Mouse (Mus musculus): ENCODE measurements around the gene Wasf2. TPM values are rescaled to one million over a fixed set of nuclear protein-coding genes. Genes with fewer than 3 reads are reported as not detected.

Wasf2 gene
- polyA plus RNA-seq, 1 experiment from 2014 or later, result 22.2 TPM

DNA sequence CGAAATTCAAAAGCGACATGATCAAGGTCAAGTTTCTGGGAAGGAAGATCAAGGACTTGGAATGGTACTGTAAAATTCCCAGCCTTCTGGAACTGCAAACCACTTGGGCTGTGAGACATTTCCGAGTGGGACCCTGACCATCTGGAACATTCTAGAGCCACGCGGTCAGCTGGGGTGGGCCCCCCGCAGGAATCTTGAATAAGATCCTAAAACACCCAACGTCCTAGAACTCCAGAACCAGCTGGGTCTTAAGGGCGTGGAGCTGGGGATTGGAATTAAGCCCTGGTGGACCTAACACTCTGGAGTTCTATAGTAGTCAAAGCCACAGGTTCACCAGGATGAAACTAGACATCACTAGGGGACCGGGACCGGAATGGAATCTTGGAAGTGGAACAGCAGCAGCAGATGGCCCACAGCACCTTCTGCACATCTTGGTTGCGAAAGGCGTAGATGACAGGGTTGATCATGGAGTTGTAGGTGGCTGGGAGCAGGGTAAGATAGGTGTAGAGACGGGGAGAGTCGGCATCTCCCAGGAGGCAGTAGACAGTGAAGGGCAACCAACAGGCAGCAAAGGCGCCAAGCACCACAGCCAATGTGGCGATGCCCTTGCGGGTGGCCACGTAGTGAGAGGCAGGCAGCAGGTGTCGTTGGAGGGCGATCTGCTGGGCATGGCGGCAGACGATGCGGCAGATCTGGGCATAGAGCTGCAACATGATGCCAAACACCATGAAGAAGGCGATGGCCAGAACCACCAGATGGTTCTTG lies 79.9 kb downstream of the Wasf2 start:
- 93% methylated on average over 24 of the region's 24 CpGs for WGBS
- no peak for ATAC-seq (ENCODE audit: low FRiP score)
- H3K27me3 ChIP-seq (replicated peaks), result peaks cover 24% of the 10 kb centered on the region
- no peak overlapping the region for H3K27ac ChIP-seq (replicated peaks)
- peaks cover 25% of the 10 kb centered on the region for H3K4me1 ChIP-seq
- no peak overlapping the region for H3K4me2 ChIP-seq
- no peak overlapping the region for H3K9ac ChIP-seq (replicated peaks)
- no peaks in the 10 kb centered on the region for H3K36me3 ChIP-seq
- no peaks in the 10 kb centered on the region for H3K9me3 ChIP-seq (replicated peaks)
- no peak overlapping the region for H3K4me3 ChIP-seq (replicated peaks)

- H3K27ac ChIP-seq (replicated peaks), result no peak overlapping the region
- H3K9ac ChIP-seq (replicated peaks), result no peak overlapping the region
- H3K36me3 ChIP-seq, result no peaks in the 10 kb centered on the region
- H3K4me1 ChIP-seq, result peaks cover 25% of the 10 kb centered on the region
- peaks cover 24% of the 10 kb centered on the region for H3K27me3 ChIP-seq (replicated peaks)
- no peaks in the 10 kb centered on the region for H3K9me3 ChIP-seq (replicated peaks)
- whole genome bisulfite sequencing, result 93% methylated on average over 19 of the region's 19 CpGs
- ATAC-seq (ENCODE audit: low FRiP score), result no peak
- H3K4me3 ChIP-seq (replicated peaks), result no peak overlapping the region
- no peak overlapping the region for H3K4me2 ChIP-seq
Observed at GRCm38 (mm10) chr4:133210788-133211390, 80.6 kb downstream of the Wasf2 start.

GRCm38 (mm10) chr4:133211751-133212561 lies 81.7 kb downstream of the Wasf2 start, which contains the start of the genes Cd164l2 and Gpr3:
Cd164l2 (plus strand) TSS chr4:133212131.
Gpr3 (minus strand) TSS chr4:133212536.
- Histone ChIP-seq H3K27ac (replicated peaks) (no peak within 1 kb of the TSS), H3K9me3 (replicated peaks) (no peaks in the 10 kb centered on the region), H3K4me2 (peak within 1 kb of the TSS; percentile 98), H3K4me3 (replicated peaks) (peak within 1 kb of the TSS; percentile 72), H3K27me3 (replicated peaks) (peaks cover 24% of the 10 kb centered on the region), H3K36me3 (no peaks in the 10 kb centered on the region), H3K9ac (replicated peaks) (peak within 1 kb of the TSS; percentile 67), H3K4me1 (peaks cover 25% of the 10 kb centered on the region)
- WGBS, result 2% methylated on average over 43 of the region's 52 CpGs
- ATAC-seq (ENCODE audit: low FRiP score), result peak; percentile 59

DNA sequence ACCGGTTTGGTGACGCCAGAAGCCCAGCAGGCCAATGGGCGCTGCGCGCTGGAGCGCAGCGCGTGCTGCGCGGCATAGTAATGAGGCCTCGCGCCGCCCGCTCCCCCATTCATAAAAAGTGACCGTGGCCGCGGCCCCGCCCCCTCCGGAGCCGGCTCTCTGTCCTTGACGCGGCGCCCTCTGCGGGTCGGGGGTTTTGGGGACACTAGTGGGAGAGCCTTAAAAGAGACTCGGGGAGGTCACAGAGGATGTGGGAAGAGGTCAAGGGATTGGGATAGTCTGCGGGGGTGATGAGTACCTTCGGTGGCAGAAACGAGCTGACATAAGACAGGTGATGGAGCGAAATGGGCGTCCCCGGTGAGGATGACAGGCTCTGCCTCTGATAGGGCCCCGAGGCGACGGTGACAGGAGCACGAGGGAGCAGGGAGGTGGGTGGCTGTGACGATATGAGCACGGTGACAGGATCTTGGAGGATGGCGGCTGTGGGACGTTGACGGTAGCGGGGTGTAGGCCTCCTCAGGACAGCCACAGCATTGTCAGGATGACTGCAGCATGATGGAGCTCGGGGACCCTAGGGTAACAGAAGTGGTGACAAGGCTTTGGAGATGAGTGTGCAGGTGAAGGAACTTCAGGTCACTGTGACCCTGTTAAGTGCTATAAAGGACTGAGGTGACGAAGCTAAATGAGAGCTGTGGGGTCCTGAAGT lies 82.4 kb downstream of the Wasf2 start:
- ATAC-seq (ENCODE audit: low FRiP score), result peak; percentile 86
- H3K9me3 ChIP-seq (replicated peaks), result no peaks in the 10 kb centered on the region
- H3K4me1 ChIP-seq, result peaks cover 26% of the 10 kb centered on the region
- peak overlapping the region; percentile 72 for H3K4me3 ChIP-seq (replicated peaks)
- peak overlapping the region; percentile 67 for H3K9ac ChIP-seq (replicated peaks)
- H3K4me2 ChIP-seq, result peak overlapping the region; percentile 98
- H3K36me3 ChIP-seq, result no peaks in the 10 kb centered on the region
- H3K27ac ChIP-seq (replicated peaks), result no peak overlapping the region
- H3K27me3 ChIP-seq (replicated peaks), result peaks cover 24% of the 10 kb centered on the region
- WGBS, result 2% methylated on average over 44 of the region's 44 CpGs

- peak overlapping the region; percentile 98 for H3K4me2 ChIP-seq
- ATAC-seq (ENCODE audit: low FRiP score), result peak; percentile 40; the same call in 1 of the 2 replicates
- H3K9ac ChIP-seq (replicated peaks), result peak overlapping the region; percentile 6; the same call in 1 of the 2 replicates
- peak overlapping the region; percentile 72 for H3K4me3 ChIP-seq (replicated peaks)
- peaks cover 28% of the 10 kb centered on the region for H3K4me1 ChIP-seq
- H3K9me3 ChIP-seq (replicated peaks), result no peaks in the 10 kb centered on the region
- WGBS, result under 1% methylated on average over 9 of the region's 9 CpGs
- no peaks in the 10 kb centered on the region for H3K36me3 ChIP-seq
- no peak overlapping the region for H3K27ac ChIP-seq (replicated peaks)
- H3K27me3 ChIP-seq (replicated peaks), result peaks cover 24% of the 10 kb centered on the region
Observed at GRCm38 (mm10) chr4:133213268-133213590, 82.9 kb downstream of the Wasf2 start.

GRCm38 (mm10) chr4:133213661-133214060 lies 83.4 kb downstream of the Wasf2 start:
- Histone ChIP-seq H3K9me3 (replicated peaks) (no peaks in the 10 kb centered on the region), H3K4me1 (peaks cover 28% of the 10 kb centered on the region), H3K27ac (replicated peaks) (no peak overlapping the region), H3K4me3 (replicated peaks) (peak overlapping the region; percentile 72), H3K27me3 (replicated peaks) (peaks cover 24% of the 10 kb centered on the region), H3K4me2 (peak overlapping the region; percentile 98), H3K9ac (replicated peaks) (0 out of 2 replicates have a peak overlapping the region, but pooled peaks have one; percentile 6), H3K36me3 (no peaks in the 10 kb centered on the region)
- no peak for ATAC-seq (ENCODE audit: low FRiP score)
- 10% methylated on average over 10 of the region's 10 CpGs for WGBS

DNA sequence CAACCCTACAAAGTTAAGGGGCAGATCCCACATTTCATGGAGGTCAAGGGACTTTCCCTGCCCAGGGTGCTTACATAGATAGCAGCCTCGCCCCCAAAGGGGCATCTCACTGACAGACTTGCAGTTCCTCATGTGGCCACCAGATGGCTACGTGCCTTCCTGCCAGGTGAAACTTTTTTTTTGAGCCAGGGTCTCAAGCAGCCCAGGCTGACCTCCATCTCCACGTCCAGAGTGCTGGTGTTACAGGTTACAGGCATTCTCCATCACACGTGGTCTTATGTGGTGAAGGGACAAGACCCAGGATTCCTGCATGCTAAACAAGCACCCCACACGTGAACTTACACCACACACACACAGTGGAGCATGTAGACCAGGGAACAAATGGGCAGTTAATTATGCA lies 87.3 kb downstream of the Wasf2 start:
- no peaks in the 10 kb centered on the region for H3K36me3 ChIP-seq
- H3K4me1 ChIP-seq, result peaks cover 21% of the 10 kb centered on the region
- 1% methylated on average over 5 of the region's 5 CpGs for WGBS
- H3K4me3 ChIP-seq (replicated peaks), result no peak overlapping the region
- H3K4me2 ChIP-seq, result no peak overlapping the region
- H3K27ac ChIP-seq (replicated peaks), result no peak overlapping the region
- H3K27me3 ChIP-seq (replicated peaks), result peaks cover 40% of the 10 kb centered on the region
- ATAC-seq (ENCODE audit: low FRiP score), result no peak
- H3K9ac ChIP-seq (replicated peaks), result no peak overlapping the region
- no peaks in the 10 kb centered on the region for H3K9me3 ChIP-seq (replicated peaks)

GRCm38 (mm10) chr4:133218745-133219144 lies 88.4 kb downstream of the Wasf2 start:
- ATAC-seq (ENCODE audit: low FRiP score), result no peak
- Histone ChIP-seq H3K27ac (replicated peaks) (no peak overlapping the region), H3K27me3 (replicated peaks) (peaks cover 36% of the 10 kb centered on the region), H3K4me1 (peaks cover 11% of the 10 kb centered on the region), H3K4me3 (replicated peaks) (no peak overlapping the region), H3K9me3 (replicated peaks) (no peaks in the 10 kb centered on the region), H3K9ac (replicated peaks) (no peak overlapping the region), H3K4me2 (no peak overlapping the region), H3K36me3 (no peaks in the 10 kb centered on the region)
- WGBS, result 92% methylated on average over 3 of the region's 3 CpGs

- H3K27me3 ChIP-seq (replicated peaks), result peaks cover 25% of the 10 kb centered on the region
- peak overlapping the region; percentile 38 for H3K4me3 ChIP-seq (replicated peaks)
Observed at GRCm38 (mm10) chr4:133220656-133221055, 90.4 kb downstream of the Wasf2 start.

GRCm38 (mm10) chr4:133221701-133222100 lies 91.4 kb downstream of the Wasf2 start:
- H3K27ac ChIP-seq (replicated peaks), result no peak overlapping the region
- no peak for ATAC-seq (ENCODE audit: low FRiP score)
- H3K4me1 ChIP-seq, result peaks cover 13% of the 10 kb centered on the region
- no peaks in the 10 kb centered on the region for H3K9me3 ChIP-seq (replicated peaks)
- H3K9ac ChIP-seq (replicated peaks), result no peak overlapping the region
- WGBS, result 85% methylated on average over 8 of the region's 8 CpGs
- peaks cover 25% of the 10 kb centered on the region for H3K27me3 ChIP-seq (replicated peaks)
- H3K4me3 ChIP-seq (replicated peaks), result no peak overlapping the region
- H3K4me2 ChIP-seq, result no peak overlapping the region
- no peaks in the 10 kb centered on the region for H3K36me3 ChIP-seq

More at GRCm38 (mm10) chr4:133220656-133221055, 90.4 kb downstream of the Wasf2 start:
- Histone ChIP-seq H3K9ac (replicated peaks) (peak overlapping the region; percentile 36; the same call in 1 of the 2 replicates), H3K27ac (replicated peaks) (no peak overlapping the region), H3K36me3 (no peaks in the 10 kb centered on the region), H3K9me3 (replicated peaks) (no peaks in the 10 kb centered on the region), H3K4me2 (peak overlapping the region; percentile 71), H3K4me1 (peaks cover 13% of the 10 kb centered on the region)
- 3% methylated on average over 25 of the region's 25 CpGs for WGBS
- ATAC-seq (ENCODE audit: low FRiP score), result peak; percentile 31; the same call in 1 of the 2 replicates

DNA sequence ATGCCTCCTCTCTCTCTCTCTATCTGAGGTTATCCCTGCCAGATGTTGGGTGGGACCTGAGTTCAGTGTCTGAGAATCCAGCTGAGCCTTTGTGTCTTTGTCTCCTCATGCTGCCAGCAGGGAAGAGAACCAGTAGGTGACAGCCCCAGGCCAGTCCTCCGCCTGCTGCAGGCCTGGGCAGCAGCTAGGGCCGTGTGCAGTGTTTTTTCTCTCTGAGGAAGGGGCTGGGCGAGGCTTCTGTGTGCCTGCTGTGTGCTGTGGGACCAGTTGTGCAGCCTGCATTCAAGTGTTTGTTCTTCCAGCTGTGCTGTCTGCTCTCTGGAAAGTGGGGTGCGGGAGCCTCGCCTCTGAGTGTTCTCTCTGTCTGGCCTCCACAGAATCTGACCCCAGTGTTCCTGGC lies 93.6 kb downstream of the Wasf2 start:
- H3K4me2 ChIP-seq, result no peak overlapping the region
- WGBS, result 54% methylated on average over 5 of the region's 5 CpGs
- no peak for ATAC-seq (ENCODE audit: low FRiP score)
- H3K27me3 ChIP-seq (replicated peaks), result peaks cover 25% of the 10 kb centered on the region
- peaks cover 10% of the 10 kb centered on the region for H3K4me1 ChIP-seq
- no peaks in the 10 kb centered on the region for H3K36me3 ChIP-seq
- no peaks in the 10 kb centered on the region for H3K9me3 ChIP-seq (replicated peaks)
- no peak overlapping the region for H3K9ac ChIP-seq (replicated peaks)
- H3K4me3 ChIP-seq (replicated peaks), result no peak overlapping the region
- H3K27ac ChIP-seq (replicated peaks), result no peak overlapping the region
